Mouse (Mus musculus) lung, adult 2 months (tissue): ENCODE results near the gene Tmem159. TPM values are rescaled to one million over a fixed set of nuclear protein-coding genes. Genes with fewer than 3 reads are reported as not detected.

Experiments used
- DNase-seq: peaks from one replicate; pipeline ENCODE4 v3.0.0; 2022
- H3K4me1 ChIP-seq: fragments of 200-500 bp; 2 replicates; pipeline ENCODE4 v1.6.1; 2011; ENCODE audit warnings: low read length; ENCODE audit not compliant: control insufficient read depth, insufficient read depth
- H3K4me3 ChIP-seq: fragments of 200-500 bp; replicated peaks from 2 replicates; pipeline ENCODE3; 2011; ENCODE audit warnings: low read depth, mild to moderate bottlenecking, control low read depth, low read length; ENCODE audit errors: extremely low read depth
- CTCF ChIP-seq: fragments of 200-500 bp; IDR thresholded peaks from 2 replicates; pipeline ENCODE4 v1.5.1; 2011; ENCODE audit warnings: mild to moderate bottlenecking, low read length, control low read depth; ENCODE audit not compliant: insufficient read depth
- POLR2A ChIP-seq: fragments of 200-500 bp; IDR thresholded peaks from 2 replicates; pipeline ENCODE4 v1.6.1; 2011; ENCODE audit warnings: low read depth, mild to moderate bottlenecking, control low read depth, low read length, borderline replicate concordance; ENCODE audit errors: extremely low read depth
- WGBS: fragments of 180-500 bp; shearing (Covaris S2); methylation state at CpG from one replicate; pipeline ENCODE4 v1.1.7; 2018; 5-methylcytosine and 5-hydroxymethylcytosine counted together
- polyA plus RNA-seq: library from polyadenylated mRNA; depleted of rRNA; stranded (reverse); fragments of >200 nt; gene quantifications from 2 replicates; pipeline ENCODE4 v1.2.3, GENCODE M21; 2012; rRNA removed

The Tmem159 gene
- polyA plus RNA-seq, 1 experiment: 57.3 TPM

GRCm38 (mm10) chr7:120158121-120158613 is 56.0 kb downstream of the Tmem159 start:
- DNase-seq: no peak
- Histone ChIP-seq H3K4me3 (no peak overlapping the region), H3K4me1 (no peaks in the 10 kb centered on the region)
- 24% methylated on average over 4 of the region's 4 CpGs for WGBS
- TF ChIP-seq CTCF: no peak
- no peak for TF ChIP-seq POLR2A

- TF ChIP-seq CTCF: no peak
- no peak for TF ChIP-seq POLR2A
- Histone ChIP-seq H3K4me3 (no peak overlapping the region), H3K4me1 (no peaks in the 10 kb centered on the region)
- no peak for DNase-seq
- WGBS: 72% methylated on average over 11 of the region's 11 CpGs
These were observed 61.6 kb downstream of the Tmem159 start for GRCm38 (mm10) chr7:120163581-120164251.

Other genes starting within 250 kb of the Tmem159 start
- gene Lyrm1, start 206.5 kb upstream of the Tmem159 start, polyA plus RNA-seq: 1.3 and 3.0 TPM in 2 replicates
- 4.1 and 6.7 TPM in 2 replicates for gene Dcun1d3, start 206.1 kb upstream of the Tmem159 start, polyA plus RNA-seq
- gene Dnah3, start 7.1 kb upstream of the Tmem159 start, polyA plus RNA-seq: 5.4 and 7.6 TPM in 2 replicates
- gene Zp2, start 42.9 kb downstream of the Tmem159 start, polyA plus RNA-seq: 0.05 TPM in 1 of 2 replicates, not detected in the other
- gene Anks4b, start 71.5 kb downstream of the Tmem159 start, polyA plus RNA-seq: not detected in 2 replicates
- 4.7 and 5.2 TPM in 2 replicates for gene Crym, start 99.8 kb downstream of the Tmem159 start, polyA plus RNA-seq
- 0.14 TPM in 1 of 2 replicates, not detected in the other for gene Abca14, start 101.6 kb downstream of the Tmem159 start, polyA plus RNA-seq
- not detected in 2 replicates for gene Abca15, start 226.3 kb downstream of the Tmem159 start, polyA plus RNA-seq